Mouse (Mus musculus) spleen, adult 2 months (tissue): ENCODE measurements around the gene Filip1l.

Source experiments
- CTCF ChIP-seq: fragments of 200-500 bp; IDR thresholded peaks from 2 replicates; pipeline ENCODE4 v1.5.1; 2011; ENCODE audit warnings: mild to moderate bottlenecking, inconsistent platforms; ENCODE audit not compliant: insufficient read depth, insufficient read length, insufficient replicate concordance; ENCODE audit errors: extremely low read depth
- POLR2A ChIP-seq: fragments of 200-500 bp; IDR thresholded peaks from 2 replicates; pipeline ENCODE4 v1.6.1; 2011; ENCODE audit warnings: low read depth, low read length, inconsistent platforms

DNA sequence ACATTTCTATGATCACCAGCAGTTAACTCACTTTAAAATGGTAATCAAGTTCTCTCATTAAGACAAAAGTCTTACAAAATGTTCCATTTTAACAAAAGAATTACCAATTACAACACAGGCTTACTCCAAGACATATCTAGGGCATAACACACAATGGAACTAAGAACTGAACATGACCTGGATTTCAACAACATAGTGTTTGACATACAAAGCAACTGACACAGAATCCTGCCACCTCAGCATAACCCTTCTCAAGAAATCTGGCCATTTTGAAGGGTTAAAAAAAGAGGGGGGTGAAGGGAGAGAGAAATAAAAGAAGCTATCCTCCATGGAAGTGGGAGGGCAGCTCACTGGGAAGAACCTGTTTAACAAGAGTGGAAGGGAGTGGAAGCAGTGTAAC lies 248.1 kb downstream of the Filip1l start:
- TF ChIP-seq CTCF (no peak), POLR2A (no peak)
